Mouse (Mus musculus): ENCODE measurements around the gene Tubb4a.

DNA sequence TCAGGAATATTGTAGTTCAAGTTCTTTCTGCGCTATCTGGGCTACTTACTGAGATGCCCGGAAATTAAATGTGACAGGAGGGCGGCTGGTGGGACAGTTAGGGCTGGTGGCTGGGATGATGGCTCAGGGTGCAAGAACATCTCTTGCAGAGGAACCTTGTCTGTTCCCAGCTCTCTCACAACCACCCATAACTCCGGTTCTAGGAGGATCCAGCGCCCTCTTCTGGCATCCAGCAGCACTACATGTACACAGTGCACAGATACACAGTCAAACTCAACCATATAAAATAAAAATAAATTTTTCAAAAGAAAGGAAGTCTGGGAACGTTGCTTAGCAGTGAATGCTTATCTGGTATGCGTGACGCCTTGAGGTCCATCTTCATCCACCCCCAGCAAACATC, 48.6 kb downstream of the Tubb4a start:
- TF ChIP-seq GATA1 (IDR thresholded peaks at IDR 0.05; ENCODE audit: borderline replicate concordance, low read length) (no peak), FLI1 (IDR thresholded peaks at IDR 0.05; ENCODE audit: low read length) (no peak)
